Mouse (Mus musculus) cerebellum, adult 9-10 months (tissue): ENCODE measurements around the gene Krt9.
"Not testable (repeated sequence)": the region's sequence is repeated elsewhere in the genome, so short reads cannot be mapped to it uniquely, and the experiment has no call there.

ENCODE experiments used
- DNase-seq: peaks from one replicate; pipeline ENCODE4 v3.0.0; 2022

Gene Krt9

GRCm38 (mm10) chr11:100192992-100193391 lies at the start of gene Krt9:
TSS of gene Krt9 (minus strand) at chr11:100193246.
- no peak for DNase-seq

GRCm38 (mm10) chr11:100240272-100240671 lies 47.2 kb upstream of the Krt9 start:
- not testable (repeated sequence) for DNase-seq

- DNase-seq = no peak
These were observed 28.7 kb upstream of the Krt9 start for GRCm38 (mm10) chr11:100221741-100222140.

GRCm38 (mm10) chr11:100219304-100219703 lies 26.3 kb upstream of the Krt9 start:
- no peak for DNase-seq

- no peak for DNase-seq
These were observed 15.5 kb upstream of the Krt9 start for GRCm38 (mm10) chr11:100208542-100208941.

GRCm38 (mm10) chr11:100207498-100207897 lies 14.5 kb upstream of the Krt9 start, which contains the start of gene Krt14:
TSS of gene Krt14 (minus strand) at chr11:100207548.
- DNase-seq = no peak

GRCm38 (mm10) chr11:100203448-100203847 lies 10.4 kb upstream of the Krt9 start:
- DNase-seq = no peak

GRCm38 (mm10) chr11:100202906-100203305 lies 9.9 kb upstream of the Krt9 start:
- DNase-seq = no peak

- no peak for DNase-seq
These were observed 7.2 kb upstream of the Krt9 start for GRCm38 (mm10) chr11:100200104-100200820.

- DNase-seq = no peak
These were observed 5.6 kb upstream of the Krt9 start for GRCm38 (mm10) chr11:100198666-100199065.

GRCm38 (mm10) chr11:100191820-100192219 lies 1.2 kb downstream of the Krt9 start:
- no peak for DNase-seq

- no peak for DNase-seq
These were observed 6.3 kb downstream of the Krt9 start for GRCm38 (mm10) chr11:100186736-100187135.

GRCm38 (mm10) chr11:100181725-100182124 lies 11.3 kb downstream of the Krt9 start:
- no peak for DNase-seq

GRCm38 (mm10) chr11:100179260-100179659 lies 13.8 kb downstream of the Krt9 start:
- DNase-seq = no peak

- DNase-seq = no peak
These were observed 14.7 kb downstream of the Krt9 start for GRCm38 (mm10) chr11:100178307-100178706.

GRCm38 (mm10) chr11:100176791-100177190 lies 16.3 kb downstream of the Krt9 start:
- no peak for DNase-seq

- peak; percentile 17 for DNase-seq
These were observed 24.0 kb downstream of the Krt9 start for GRCm38 (mm10) chr11:100168765-100169762.

GRCm38 (mm10) chr11:100168071-100168470 lies 25.0 kb downstream of the Krt9 start:
- no peak for DNase-seq

GRCm38 (mm10) chr11:100164392-100164791 lies 28.7 kb downstream of the Krt9 start:
- no peak for DNase-seq

GRCm38 (mm10) chr11:100157908-100158477 lies 35.1 kb downstream of the Krt9 start:
- no peak for DNase-seq

- no peak for DNase-seq
These were observed 35.7 kb downstream of the Krt9 start for GRCm38 (mm10) chr11:100157331-100157730.

GRCm38 (mm10) chr11:100155497-100156255 lies 37.4 kb downstream of the Krt9 start:
- no peak for DNase-seq
